Mouse (Mus musculus) spleen, adult 2 months (tissue): ENCODE data around the gene Hnrnpa2b1. TPM values are rescaled to one million over a fixed set of nuclear protein-coding genes. Genes with fewer than 3 reads are reported as not detected.
"Not testable (repeated sequence)": the region's sequence is repeated elsewhere in the genome, so short reads cannot be mapped to it uniquely, and the experiment has no call there.

Experiments used
- DNase-seq, 2 experiments: peaks; one replicate each; pipeline versions ENCODE4 v3.0.0 to v3.0.0-alpha.2; 2012 to 2021; ENCODE audit warnings: low spot score in 2 of 2, low read depth in 1 of 2
- H3K27ac ChIP-seq: fragments of 200-500 bp; 2 replicates; pipeline ENCODE4 v1.5.1; 2012; ENCODE audit warnings: low read length, inconsistent platforms; ENCODE audit not compliant: insufficient read depth
- H3K27me3 ChIP-seq: fragments of 200-500 bp; 2 replicates; pipeline ENCODE4 v1.6.1; 2012; ENCODE audit warnings: mild to moderate bottlenecking, moderate library complexity, low read length, inconsistent platforms; ENCODE audit not compliant: control insufficient read depth, insufficient read depth
- H3K36me3 ChIP-seq: fragments of 200-500 bp; 2 replicates; pipeline ENCODE4 v1.6.1; 2012; ENCODE audit warnings: mild to moderate bottlenecking, low read length, inconsistent platforms; ENCODE audit not compliant: control insufficient read depth, insufficient read depth
- H3K4me1 ChIP-seq: fragments of 200-500 bp; 2 replicates; pipeline ENCODE4 v1.6.1; 2011; ENCODE audit warnings: inconsistent platforms; ENCODE audit not compliant: control insufficient read depth, insufficient read depth, insufficient read length
- H3K4me3 ChIP-seq: fragments of 200-500 bp; 2 replicates; pipeline ENCODE4 v1.5.1; 2011; ENCODE audit warnings: mild to moderate bottlenecking, inconsistent platforms; ENCODE audit not compliant: insufficient read depth, insufficient read length; ENCODE audit errors: extremely low read depth
- CTCF ChIP-seq: fragments of 200-500 bp; IDR thresholded peaks from 2 replicates; pipeline ENCODE4 v1.5.1; 2011; ENCODE audit warnings: mild to moderate bottlenecking, inconsistent platforms; ENCODE audit not compliant: insufficient read depth, insufficient read length, insufficient replicate concordance; ENCODE audit errors: extremely low read depth
- POLR2A ChIP-seq: fragments of 200-500 bp; IDR thresholded peaks from 2 replicates; pipeline ENCODE4 v1.6.1; 2011; ENCODE audit warnings: low read depth, low read length, inconsistent platforms
- WGBS: fragments of 180-500 bp; shearing (Covaris S2); methylation state at CpG from one replicate; pipeline ENCODE4 v1.1.7; 2018; 5-methylcytosine and 5-hydroxymethylcytosine counted together
- polyA plus RNA-seq: library from polyadenylated mRNA; depleted of rRNA; stranded (reverse); fragments of >200 nt; gene quantifications from 2 replicates; pipeline ENCODE4 v1.2.3, GENCODE M21; 2012

The Hnrnpa2b1 gene
- polyA plus RNA-seq, 1 experiment: 47.3 TPM

DNA sequence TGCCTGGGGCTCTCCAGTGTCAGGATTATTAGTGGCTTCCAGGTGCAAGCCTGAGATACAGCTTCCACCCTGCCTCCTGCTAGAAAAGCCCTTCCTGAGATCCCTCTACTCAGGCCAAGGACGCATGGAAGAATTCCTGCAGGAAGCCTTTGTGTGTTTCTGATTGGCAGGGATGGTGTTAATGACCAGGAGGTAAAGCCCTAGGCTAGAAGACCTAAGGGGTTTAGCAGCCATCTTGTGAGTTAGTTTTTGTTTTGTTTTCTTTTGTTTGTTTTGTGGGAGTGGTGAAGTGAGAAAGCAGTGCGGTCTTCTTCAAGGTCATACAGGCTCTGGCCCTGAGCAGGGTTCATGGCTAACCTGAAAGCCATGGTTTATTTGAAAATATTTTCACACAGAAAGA is 37.9 kb upstream of the Hnrnpa2b1 start:
- TF ChIP-seq POLR2A (no peak), CTCF (no peak)
- H3K4me1 ChIP-seq: no peaks in the 10 kb centered on the region; the same call in 1 of the 2 replicates
- H3K36me3 ChIP-seq: no peaks in the 10 kb centered on the region
- H3K27me3 ChIP-seq: no peaks in the 10 kb centered on the region
- DNase-seq: no peak
- WGBS: 82% methylated on average over 2 of the region's 2 CpGs
- H3K27ac ChIP-seq: no peak overlapping the region
- no peak overlapping the region for H3K4me3 ChIP-seq

DNA sequence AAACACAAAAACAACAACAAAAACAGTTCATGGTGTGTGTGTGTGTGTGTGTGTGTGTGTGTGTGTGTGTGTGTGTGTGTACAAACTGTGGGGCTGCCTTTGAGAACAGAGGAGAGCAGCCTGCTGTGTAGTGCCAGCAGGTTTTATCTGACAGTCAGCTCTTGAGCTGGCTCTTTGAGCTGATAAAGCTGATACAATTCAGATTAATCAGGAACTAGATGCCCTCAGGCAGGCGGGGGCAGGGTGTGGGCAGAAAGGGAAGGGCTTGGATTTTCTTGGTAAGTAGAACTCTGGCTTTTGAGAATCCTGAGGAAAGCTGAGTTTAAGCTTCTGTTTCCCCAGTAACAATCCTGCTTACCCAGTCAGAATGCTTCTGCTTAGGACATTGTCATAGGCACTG is 36.0 kb upstream of the Hnrnpa2b1 start:
- Histone ChIP-seq H3K4me1 (no peaks in the 10 kb centered on the region; the same call in 1 of the 2 replicates), H3K4me3 (no peak overlapping the region), H3K36me3 (no peaks in the 10 kb centered on the region), H3K27me3 (no peaks in the 10 kb centered on the region), H3K27ac (no peak overlapping the region)
- WGBS: 70% methylated on average over 1 of the region's 1 CpGs
- DNase-seq: no peak
- no peak for TF ChIP-seq CTCF
- no peak for TF ChIP-seq POLR2A

DNA sequence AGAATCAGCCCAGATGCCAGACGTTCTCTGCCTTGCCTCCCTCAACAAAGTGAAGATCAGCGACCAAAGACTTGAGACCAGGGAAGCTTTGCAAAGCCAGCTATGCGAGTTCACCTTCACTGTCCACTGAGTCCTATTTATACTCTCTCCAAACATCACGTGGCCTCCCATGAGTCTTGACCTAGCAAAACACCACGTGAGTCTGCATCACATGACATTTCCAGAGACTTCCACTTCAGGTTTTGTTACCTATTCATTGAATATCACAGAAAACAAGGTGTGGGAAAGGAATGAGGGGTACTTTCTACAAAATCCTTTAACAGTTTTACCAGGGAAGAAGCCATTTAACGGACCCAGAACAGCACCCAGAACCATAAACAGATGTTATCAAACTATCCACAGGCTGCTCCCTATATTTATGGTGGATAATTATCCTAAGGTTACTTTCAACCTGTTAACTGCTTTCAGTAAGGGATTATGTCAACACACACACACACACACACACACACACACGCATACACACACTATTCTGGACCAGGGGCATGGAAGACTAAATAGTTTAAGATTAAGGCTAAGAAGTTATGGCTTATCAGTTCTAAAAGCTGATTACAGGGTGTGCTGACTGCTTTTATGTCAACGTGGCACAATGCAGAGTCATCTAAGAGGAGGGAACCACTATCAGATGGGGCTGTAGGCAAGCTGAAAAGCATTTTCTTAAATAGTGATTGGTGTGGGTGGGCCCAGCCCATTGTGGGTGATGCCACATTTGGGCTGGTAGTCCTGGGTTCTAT is 27.8 kb upstream of the Hnrnpa2b1 start:
- no peak overlapping the region for H3K4me3 ChIP-seq
- 80% methylated on average over 8 of the region's 8 CpGs for WGBS
- TF ChIP-seq CTCF (no peak), POLR2A (no peak)
- DNase-seq: no peak
- H3K36me3 ChIP-seq: no peaks in the 10 kb centered on the region
- H3K27me3 ChIP-seq: no peaks in the 10 kb centered on the region
- H3K4me1 ChIP-seq: no peaks in the 10 kb centered on the region
- no peak overlapping the region for H3K27ac ChIP-seq

DNA sequence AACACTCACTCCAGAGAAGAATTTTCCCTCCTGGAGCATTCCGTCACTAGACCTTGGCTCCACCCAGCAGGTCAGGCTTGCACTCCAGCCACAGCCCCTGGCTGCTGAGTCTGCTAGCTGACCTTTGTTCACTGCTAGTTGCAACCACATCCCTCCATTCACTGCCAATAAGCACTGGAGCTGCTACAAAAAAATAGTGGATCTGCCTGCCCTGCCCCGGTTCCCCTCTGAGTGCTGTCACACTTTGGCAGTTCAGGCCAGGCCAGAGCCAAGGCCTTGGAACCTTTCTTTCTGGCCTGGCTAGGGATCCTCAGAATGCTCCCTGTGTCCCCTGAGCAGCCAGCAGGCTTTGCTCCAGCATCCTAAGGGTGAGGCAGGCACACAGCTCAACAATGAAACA is 20.1 kb upstream of the Hnrnpa2b1 start:
- WGBS: 90% methylated on average over 2 of the region's 2 CpGs
- Histone ChIP-seq H3K36me3 (no peaks in the 10 kb centered on the region), H3K27me3 (no peaks in the 10 kb centered on the region), H3K27ac (no peak overlapping the region), H3K4me3 (no peak overlapping the region), H3K4me1 (no peaks in the 10 kb centered on the region)
- TF ChIP-seq CTCF (no peak), POLR2A (no peak)
- no peak for DNase-seq

DNA sequence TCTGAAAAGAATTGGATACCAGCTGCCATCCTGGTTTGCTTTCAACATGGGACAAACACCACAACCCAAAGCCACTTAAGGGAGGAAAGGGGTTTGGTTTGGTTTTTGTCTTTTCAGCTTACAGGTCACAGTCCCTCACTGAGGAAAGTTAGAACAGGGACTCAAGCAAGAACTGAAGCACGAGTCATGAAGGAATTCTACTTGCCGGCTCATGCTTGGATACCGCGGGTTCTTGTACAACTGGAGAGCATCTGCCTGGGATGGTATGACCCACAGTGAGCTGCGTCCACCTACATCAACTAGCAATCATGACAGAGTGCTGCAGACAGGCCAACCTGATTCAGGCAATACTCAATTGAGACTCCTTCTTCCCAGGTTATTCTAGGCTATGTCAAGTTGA is 17.0 kb upstream of the Hnrnpa2b1 start:
- TF ChIP-seq POLR2A (no peak), CTCF (no peak)
- no peak for DNase-seq
- Histone ChIP-seq H3K27ac (no peak overlapping the region), H3K36me3 (peaks cover 9% of the 10 kb centered on the region), H3K4me3 (no peak overlapping the region), H3K27me3 (no peaks in the 10 kb centered on the region), H3K4me1 (no peaks in the 10 kb centered on the region)
- 94% methylated on average over 5 of the region's 5 CpGs for WGBS

DNA sequence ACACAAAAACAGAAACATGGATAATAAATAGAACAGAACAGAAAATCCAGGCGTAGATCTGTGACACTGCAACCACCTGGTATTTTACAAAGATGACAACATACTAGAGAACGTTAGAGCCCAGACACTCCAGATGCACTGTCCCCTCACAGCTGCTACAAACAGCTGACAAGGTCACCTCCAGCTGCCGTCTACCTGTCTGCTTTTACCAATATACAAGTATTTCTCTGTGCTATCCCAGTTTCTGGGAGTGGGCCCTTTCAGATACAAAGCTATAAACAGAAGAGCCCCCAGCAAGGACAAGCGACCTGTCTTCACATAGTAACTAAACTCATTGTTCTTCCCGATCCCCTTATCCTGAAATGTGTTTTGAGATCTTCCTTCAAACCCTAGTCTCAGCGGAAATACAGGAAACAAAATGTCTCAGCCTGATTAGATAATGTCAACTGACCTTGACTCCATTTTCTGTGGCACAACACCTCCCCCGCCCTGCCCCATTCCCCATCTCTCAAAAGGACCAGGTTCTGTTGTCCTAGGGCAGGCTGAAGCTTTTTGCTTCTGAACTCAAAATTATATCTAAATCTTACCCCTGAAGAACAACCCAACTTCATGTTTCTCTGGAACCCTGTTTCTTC is 16.5 kb upstream of the Hnrnpa2b1 start:
- no peak overlapping the region for H3K27ac ChIP-seq
- WGBS: 65% methylated on average over 7 of the region's 7 CpGs
- TF ChIP-seq CTCF (no peak), POLR2A (no peak)

DNA sequence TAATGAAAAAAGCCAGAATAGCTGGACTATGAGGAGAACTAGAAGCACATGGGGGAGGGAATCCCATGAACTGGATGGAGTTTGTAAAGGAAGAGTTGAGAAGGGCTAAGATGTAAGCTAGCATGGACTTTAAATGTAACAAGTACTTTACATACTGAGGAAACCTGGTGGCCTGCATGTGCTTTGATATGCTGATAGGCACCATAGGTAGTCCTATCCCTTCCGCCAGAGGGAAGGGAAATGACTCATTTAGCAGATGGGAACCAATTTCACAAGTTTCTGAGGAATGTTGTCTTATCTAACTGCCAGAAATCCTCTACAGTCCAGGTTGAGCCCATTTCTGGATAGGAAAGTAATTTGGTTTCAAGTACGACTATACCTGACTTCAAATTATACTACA is 16.0 kb upstream of the Hnrnpa2b1 start:
- no peak for DNase-seq
- Histone ChIP-seq H3K27me3 (no peaks in the 10 kb centered on the region), H3K4me1 (no peaks in the 10 kb centered on the region), H3K27ac (no peak overlapping the region), H3K36me3 (peaks cover 16% of the 10 kb centered on the region), H3K4me3 (no peak overlapping the region)
- 71% methylated on average over 2 of the region's 2 CpGs for WGBS
- TF ChIP-seq CTCF (no peak), POLR2A (no peak)

More for the DNA sequence above, 16.5 kb upstream of the Hnrnpa2b1 start:
- H3K27me3 ChIP-seq: no peaks in the 10 kb centered on the region
- no peaks in the 10 kb centered on the region for H3K4me1 ChIP-seq
- no peak overlapping the region for H3K4me3 ChIP-seq
- H3K36me3 ChIP-seq: peaks cover 12% of the 10 kb centered on the region
- no peak for DNase-seq

DNA sequence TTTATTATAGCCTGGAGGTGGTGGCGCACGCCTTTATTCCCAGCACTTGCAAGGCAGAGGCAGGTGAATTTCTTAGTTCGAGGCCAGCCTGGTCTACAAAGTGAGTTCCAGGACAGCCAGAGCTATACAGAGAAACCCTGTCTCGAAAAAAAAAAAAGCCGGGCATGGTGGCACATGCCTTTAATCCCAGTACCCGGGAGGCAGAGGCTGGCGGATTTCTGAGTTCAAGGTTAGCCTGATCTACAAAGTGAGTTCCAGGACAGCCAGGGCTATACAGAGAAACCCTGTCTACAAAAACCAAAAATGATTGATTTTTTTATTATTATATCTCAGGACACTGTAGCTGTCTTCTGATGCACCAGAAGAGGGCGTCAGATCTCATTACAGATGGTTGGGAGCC is 14.9 kb upstream of the Hnrnpa2b1 start:
- H3K27ac ChIP-seq, H3K4me3 ChIP-seq, H3K27me3 ChIP-seq, H3K4me1 ChIP-seq, DNase-seq: not testable (repeated sequence)
- 94% methylated on average over 8 of the region's 8 CpGs for WGBS
- H3K36me3 ChIP-seq: peaks cover 21% of the 10 kb centered on the region
